ENCODE assay signal across 8 mouse cellular contexts in genomic region chr2:39003512-39003911, GRCm38 (mm10). TPM values are rescaled to one million over a fixed set of nuclear protein-coding genes. Genes with fewer than 3 reads are reported as not detected.
DNase-seq lines count a peak whose midpoint lies in the region; ATAC-seq and TF ChIP-seq lines count a peak whose summit lies in the region.

No protein-coding gene starts in this region.

- peak overlapping the region; percentile 77 for H3K4me3 ChIP-seq in lung, embryonic 14.5 days (ENCODE audit: low read depth, low read length)
- H3K4me3 ChIP-seq in embryonic facial prominence, embryonic 14.5 days (ENCODE audit: low read depth, low read length) = peak overlapping the region; percentile 72
- peak overlapping the region; percentile 82 for H3K4me3 ChIP-seq in limb, embryonic 12.5 days (replicated peaks)
- peak overlapping the region; percentile 25 for H3K4me3 ChIP-seq in small intestine, adult 2 months (ENCODE audit: low read depth, low read length)

- peak overlapping the region; percentile 86 for H3K4me2 ChIP-seq in lung, embryonic 14.5 days
- H3K4me2 ChIP-seq in embryonic facial prominence, embryonic 14.5 days (ENCODE audit: low read depth, low read length) = peak overlapping the region; percentile 92
- peak overlapping the region; percentile 94 for H3K4me2 ChIP-seq in limb, embryonic 12.5 days

- H3K9me3 ChIP-seq in lung, embryonic 14.5 days (ENCODE audit: low read depth, low read length) = no peaks in the 10 kb centered on the region
- H3K9me3 ChIP-seq in embryonic facial prominence, embryonic 14.5 days (ENCODE audit: control insufficient read depth, low read length) = no peaks in the 10 kb centered on the region
- no peaks in the 10 kb centered on the region for H3K9me3 ChIP-seq in limb, embryonic 12.5 days

- WGBS in lung, embryonic 14.5 days = 64% methylated on average over 5 of the region's 5 CpGs
- 66% methylated on average over 5 of the region's 5 CpGs for WGBS in embryonic facial prominence, embryonic 14.5 days
- 74% methylated on average over 5 of the region's 5 CpGs for WGBS in limb, embryonic 12.5 days
- 41% methylated on average over 5 of the region's 5 CpGs for WGBS in small intestine, adult 2 months

- H3K27me3 ChIP-seq in lung, embryonic 14.5 days (ENCODE audit: insufficient read depth, low read length) = no peaks in the 10 kb centered on the region
- no peaks in the 10 kb centered on the region for H3K27me3 ChIP-seq in embryonic facial prominence, embryonic 14.5 days (replicated peaks; ENCODE audit: control insufficient read depth, insufficient read depth, low read length)
- no peaks in the 10 kb centered on the region for H3K27me3 ChIP-seq in limb, embryonic 12.5 days
- no peaks in the 10 kb centered on the region for H3K27me3 ChIP-seq in small intestine, adult 2 months (ENCODE audit: control insufficient read depth, insufficient read depth, low read length)

- no peak for DNase-seq in lung, embryonic 14.5 days
- DNase-seq in lung, postnatal 36 days = no peak
- no peak for DNase-seq in embryonic facial prominence, embryonic 14.5 days (ENCODE audit: low spot score)
- no peak for DNase-seq in spleen, adult 12 weeks (ENCODE audit: low spot score)
- DNase-seq in thymus, postnatal 4 days = no peak
- DNase-seq in right cerebral cortex, adult 18-20 months = no peak

- no peak for TF ChIP-seq POLR2A in small intestine, adult 2 months (IDR thresholded peaks at IDR 0.05; ENCODE audit: low read depth, low read length)

- no peak for ATAC-seq in lung, embryonic 14.5 days (ENCODE audit: insufficient read depth)
- no peak for ATAC-seq in embryonic facial prominence, embryonic 14.5 days (ENCODE audit: low read depth)
- ATAC-seq in limb, embryonic 12.5 days (ENCODE audit: insufficient number of reproducible peaks, insufficient read depth, low FRiP score, low TSS enrichment, low read depth) = no peak

- peaks cover 12% of the 10 kb centered on the region; the same call in 1 of the 2 replicates for H3K4me1 ChIP-seq in lung, embryonic 14.5 days (ENCODE audit: insufficient read depth)
- peaks cover 21% of the 10 kb centered on the region for H3K4me1 ChIP-seq in embryonic facial prominence, embryonic 14.5 days (ENCODE audit: control insufficient read depth, insufficient read depth, low read length)
- H3K4me1 ChIP-seq in limb, embryonic 12.5 days (replicated peaks) = peaks cover 30% of the 10 kb centered on the region
- peaks cover 17% of the 10 kb centered on the region for H3K4me1 ChIP-seq in small intestine, adult 2 months (ENCODE audit: control insufficient read depth, insufficient read depth, insufficient read length, low read length)

- H3K36me3 ChIP-seq in lung, embryonic 14.5 days (ENCODE audit: insufficient read depth) = peaks cover 46% of the 10 kb centered on the region
- H3K36me3 ChIP-seq in embryonic facial prominence, embryonic 14.5 days (ENCODE audit: control insufficient read depth, insufficient read depth, low read length) = peaks cover 51% of the 10 kb centered on the region
- peaks cover 49% of the 10 kb centered on the region for H3K36me3 ChIP-seq in limb, embryonic 12.5 days
- peaks cover 27% of the 10 kb centered on the region for H3K36me3 ChIP-seq in small intestine, adult 2 months (ENCODE audit: control insufficient read depth, insufficient read depth, low read length)

- H3K27ac ChIP-seq in lung, embryonic 14.5 days (ENCODE audit: low read depth) = no peak overlapping the region
- no peak overlapping the region for H3K27ac ChIP-seq in embryonic facial prominence, embryonic 14.5 days (replicated peaks; ENCODE audit: low read depth, low read length)
- no peak overlapping the region for H3K27ac ChIP-seq in limb, embryonic 12.5 days
- H3K27ac ChIP-seq in small intestine, adult 2 months (ENCODE audit: insufficient read depth, low read depth, low read length) = no peak overlapping the region

- peak overlapping the region; percentile 90 for H3K9ac ChIP-seq in lung, embryonic 14.5 days
- H3K9ac ChIP-seq in embryonic facial prominence, embryonic 14.5 days (ENCODE audit: low read depth, low read length) = peak overlapping the region; percentile 90
- peak overlapping the region; percentile 90; the same call in 1 of the 2 replicates for H3K9ac ChIP-seq in limb, embryonic 12.5 days (replicated peaks)

- no peak for TF ChIP-seq CTCF in lung, embryonic 14.5 days (IDR thresholded peaks at IDR 0.05; ENCODE audit: low read depth)
- TF ChIP-seq CTCF in small intestine, adult 2 months (IDR thresholded peaks at IDR 0.05; ENCODE audit: extremely low read depth, insufficient read length, insufficient replicate concordance, low read depth, low read length) = no peak

RNA-seq across cellular contexts. Expression of gene Arpc5l, which starts 1.6 kb away (rescaled TPM):
- polyA plus RNA-seq in lung, embryonic 14.5 days (2014; fragmentation: Nextera tagmentation; extraction: Ambion mirVana) = 132 and 136 TPM in 2 replicates
- polyA plus RNA-seq in embryonic facial prominence, embryonic 14.5 days (2014; fragmentation: Nextera tagmentation; extraction: Ambion mirVana) = 113 and 120 TPM in 2 replicates
- 111 and 118 TPM in 2 replicates for polyA plus RNA-seq in limb, embryonic 12.5 days (2016; fragmentation: Nextera tagmentation; extraction: Ambion mirVana)
- polyA plus RNA-seq in small intestine, adult 2 months (2012; rRNA removed) = 22.8 and 23.5 TPM in 2 replicates

RNA-seq across cellular contexts. Expression of gene Rpl35, which starts 1.9 kb away (rescaled TPM):
- polyA plus RNA-seq in lung, embryonic 14.5 days (2014; fragmentation: Nextera tagmentation; extraction: Ambion mirVana) = 935 and 1,086 TPM in 2 replicates
- 1,001 and 1,064 TPM in 2 replicates for polyA plus RNA-seq in embryonic facial prominence, embryonic 14.5 days (2014; fragmentation: Nextera tagmentation; extraction: Ambion mirVana)
- 1,152 and 1,201 TPM in 2 replicates for polyA plus RNA-seq in limb, embryonic 12.5 days (2016; fragmentation: Nextera tagmentation; extraction: Ambion mirVana)
- polyA plus RNA-seq in small intestine, adult 2 months (2012; rRNA removed) = 34.0 and 67.2 TPM in 2 replicates

RNA-seq across cellular contexts. Expression of gene Wdr38, which starts 6.2 kb away (rescaled TPM):
- 1.1 and 1.2 TPM in 2 replicates for polyA plus RNA-seq in lung, embryonic 14.5 days (2014; fragmentation: Nextera tagmentation; extraction: Ambion mirVana)
- polyA plus RNA-seq in embryonic facial prominence, embryonic 14.5 days (2014; fragmentation: Nextera tagmentation; extraction: Ambion mirVana) = 0.92 and 1.4 TPM in 2 replicates
- polyA plus RNA-seq in limb, embryonic 12.5 days (2016; fragmentation: Nextera tagmentation; extraction: Ambion mirVana) = 1.4 and 1.8 TPM in 2 replicates
- 0.13 TPM in 2 replicates for polyA plus RNA-seq in small intestine, adult 2 months (2012; rRNA removed)

Comparison
In these comparisons a context has a peak if more than half of its experiments do, and no peak if none do; other contexts are left out.
1. H3K4me3 ChIP-seq: peak in every context shown above with its lines; median percentile 82 in limb, embryonic 12.5 days; 77 in lung, embryonic 14.5 days; 72 in embryonic facial prominence, embryonic 14.5 days; 25 in small intestine, adult 2 months.
2. RNA of gene Rpl35, which starts 1.9 kb away (polyA plus RNA-seq): 1,152 to 1,201 TPM in limb, embryonic 12.5 days, 1,001 to 1,064 TPM in embryonic facial prominence, embryonic 14.5 days and 935 to 1,086 TPM in lung, embryonic 14.5 days; 34.0 to 67.2 TPM in small intestine, adult 2 months; every median in the first group is over 10 times any median in the second.
3. Peak in every context shown above with its lines, with median percentiles within 50 percentile points of each other: H3K4me2 ChIP-seq and H3K9ac ChIP-seq.